Mouse (Mus musculus) CH12.LX (cell line): ENCODE measurements around the gene Sds.

Source experiments
- EP300 ChIP-seq: IDR thresholded peaks from 2 replicates; pipeline ENCODE4 v1.6.1; 2011; ENCODE audit warnings: low read length, improper control_type of control experiment
- POLR2A ChIP-seq: IDR thresholded peaks from 2 replicates; pipeline ENCODE4 v1.6.1; 2011; ENCODE audit warnings: low read depth, mild to moderate bottlenecking, improper control_type of control experiment, low read length
- TBP ChIP-seq: conservative IDR thresholded peaks from 2 replicates; pipeline ENCODE4 v1.6.1; 2011; ENCODE audit warnings: low read depth, low read length, improper control_type of control experiment

GRCm38 (mm10) chr5:120531631-120532030 is 55.3 kb downstream of the Sds start:
- TF ChIP-seq TBP, result no peak
- TF ChIP-seq EP300, result no peak
- no peak for TF ChIP-seq POLR2A
